Mouse (Mus musculus): ENCODE results near the gene Fgfr1op2. TPM values are rescaled to one million over a fixed set of nuclear protein-coding genes. Genes with fewer than 3 reads are reported as not detected.

Gene Fgfr1op2
- polyA plus RNA-seq, 1 experiment from 2014 or later = 48.2 TPM

DNA sequence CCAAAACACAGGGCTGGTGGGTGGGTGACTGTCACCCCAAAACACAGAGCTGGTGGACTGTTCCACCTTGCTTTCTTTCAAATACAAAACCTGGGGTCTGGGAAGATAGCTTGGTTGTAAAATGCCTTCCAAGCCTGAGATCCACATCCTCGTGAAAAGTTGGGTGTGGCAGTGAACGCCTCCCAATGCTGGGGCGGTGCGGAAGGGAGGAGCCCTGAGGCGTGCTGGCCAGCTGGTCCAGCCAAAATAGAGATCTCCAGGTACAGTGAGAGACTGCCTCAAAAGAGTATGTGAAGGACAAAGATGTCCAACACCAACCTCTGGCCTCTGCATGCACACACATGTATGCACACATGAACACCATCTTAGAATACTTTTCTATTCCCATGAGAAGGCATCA, 37.5 kb downstream of the Fgfr1op2 start:
- WGBS = 95% methylated on average over 5 of the region's 5 CpGs
- peaks cover 20% of the 10 kb centered on the region for H3K36me3 ChIP-seq (ENCODE audit: control insufficient read depth, insufficient read depth)
- no peak overlapping the region for H3K9ac ChIP-seq (replicated peaks; ENCODE audit: low read depth, low read length)

DNA sequence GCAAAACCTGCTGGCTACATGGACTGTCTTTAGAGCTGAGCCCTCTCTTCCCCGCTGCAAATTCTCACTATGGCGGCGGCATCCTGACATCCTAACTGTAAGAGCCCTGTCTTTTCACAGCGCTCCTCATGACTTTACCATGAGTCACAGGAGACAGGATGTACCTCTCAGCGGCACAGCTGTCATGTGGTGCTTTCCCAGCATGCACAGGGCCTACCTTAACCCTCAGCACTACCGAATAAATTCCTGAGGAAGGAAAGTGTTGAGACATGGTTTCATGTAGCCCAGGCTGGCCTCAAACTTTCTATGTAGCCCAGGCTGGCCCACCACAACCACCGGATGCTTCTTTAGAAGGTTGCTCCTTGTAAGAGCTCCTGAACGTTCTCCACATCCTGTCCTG, 38.9 kb downstream of the Fgfr1op2 start:
- Histone ChIP-seq H3K36me3 (ENCODE audit: control insufficient read depth, insufficient read depth) (peaks cover 14% of the 10 kb centered on the region), H3K27ac (ENCODE audit: low read length) (no peak overlapping the region), H3K4me1 (replicated peaks; ENCODE audit: control insufficient read depth, insufficient read depth, low read length) (no peaks in the 10 kb centered on the region), H3K27me3 (replicated peaks; ENCODE audit: control insufficient read depth, insufficient read depth, low read length) (no peaks in the 10 kb centered on the region), H3K9me3 (ENCODE audit: control insufficient read depth, low read length) (no peaks in the 10 kb centered on the region), H3K4me3 (replicated peaks; ENCODE audit: low read length) (no peak overlapping the region), H3K4me2 (ENCODE audit: low read length) (no peak overlapping the region), H3K9ac (replicated peaks; ENCODE audit: low read depth, low read length) (no peak overlapping the region)
- ATAC-seq = no peak
- WGBS = 94% methylated on average over 8 of the region's 8 CpGs

More for the DNA sequence above, 37.5 kb downstream of the Fgfr1op2 start:
- Histone ChIP-seq H3K27ac (ENCODE audit: low read length) (no peak overlapping the region), H3K4me3 (replicated peaks; ENCODE audit: low read length) (no peak overlapping the region), H3K27me3 (replicated peaks; ENCODE audit: control insufficient read depth, insufficient read depth, low read length) (no peaks in the 10 kb centered on the region), H3K9me3 (ENCODE audit: control insufficient read depth, low read length) (no peaks in the 10 kb centered on the region), H3K4me2 (ENCODE audit: low read length) (no peak overlapping the region), H3K4me1 (replicated peaks; ENCODE audit: control insufficient read depth, insufficient read depth, low read length) (no peaks in the 10 kb centered on the region)
- no peak for ATAC-seq

- H3K36me3 ChIP-seq (ENCODE audit: control insufficient read depth, insufficient read depth) = peaks cover 14% of the 10 kb centered on the region
- no peak overlapping the region for H3K4me2 ChIP-seq (ENCODE audit: low read length)
- WGBS = 89% methylated on average over 2 of the region's 2 CpGs
- H3K27ac ChIP-seq (ENCODE audit: low read length) = no peak overlapping the region
- H3K4me1 ChIP-seq (replicated peaks; ENCODE audit: control insufficient read depth, insufficient read depth, low read length) = no peaks in the 10 kb centered on the region
- no peak overlapping the region for H3K4me3 ChIP-seq (replicated peaks; ENCODE audit: low read length)
- no peaks in the 10 kb centered on the region for H3K9me3 ChIP-seq (ENCODE audit: control insufficient read depth, low read length)
- ATAC-seq = no peak
- no peak overlapping the region for H3K9ac ChIP-seq (replicated peaks; ENCODE audit: low read depth, low read length)
- H3K27me3 ChIP-seq (replicated peaks; ENCODE audit: control insufficient read depth, insufficient read depth, low read length) = no peaks in the 10 kb centered on the region
Measured at GRCm38 (mm10) chr6:146616670-146617069, 39.7 kb downstream of the Fgfr1op2 start.

DNA sequence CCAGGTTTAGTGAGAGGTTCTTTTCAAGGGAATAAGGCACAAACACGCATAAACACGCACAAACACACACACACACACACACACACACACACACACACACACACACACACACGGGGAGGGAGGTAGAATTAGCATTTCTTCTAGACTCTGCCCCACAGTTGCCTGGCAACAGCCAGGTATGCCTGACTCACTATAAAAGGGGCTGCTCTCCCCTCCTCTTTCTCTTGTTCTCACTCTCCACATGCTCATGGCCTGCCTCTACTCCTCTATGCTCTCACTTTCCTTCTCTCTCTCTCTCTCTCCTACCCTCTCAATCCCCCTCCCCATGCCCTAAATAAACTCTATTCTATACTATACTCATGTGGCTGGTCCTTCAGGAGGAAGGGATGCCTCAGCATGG, 51.1 kb downstream of the Fgfr1op2 start:
- no peak overlapping the region for H3K9ac ChIP-seq (replicated peaks; ENCODE audit: low read depth, low read length)
- no peaks in the 10 kb centered on the region for H3K9me3 ChIP-seq (ENCODE audit: control insufficient read depth, low read length)
- no peaks in the 10 kb centered on the region for H3K27me3 ChIP-seq (replicated peaks; ENCODE audit: control insufficient read depth, insufficient read depth, low read length)
- ATAC-seq = peak; percentile 69
- no peak overlapping the region for H3K27ac ChIP-seq (ENCODE audit: low read length)
- no peaks in the 10 kb centered on the region for H3K36me3 ChIP-seq (ENCODE audit: control insufficient read depth, insufficient read depth)
- WGBS = 53% methylated on average over 3 of the region's 3 CpGs
- H3K4me2 ChIP-seq (ENCODE audit: low read length) = no peak overlapping the region
- H3K4me1 ChIP-seq (replicated peaks; ENCODE audit: control insufficient read depth, insufficient read depth, low read length) = peaks cover 2% of the 10 kb centered on the region
- H3K4me3 ChIP-seq (replicated peaks; ENCODE audit: low read length) = no peak overlapping the region

- no peak overlapping the region for H3K4me3 ChIP-seq (replicated peaks; ENCODE audit: low read length)
- no peak overlapping the region for H3K4me2 ChIP-seq (ENCODE audit: low read length)
- whole genome bisulfite sequencing = 87% methylated on average over 9 of the region's 9 CpGs
- peaks cover 10% of the 10 kb centered on the region for H3K4me1 ChIP-seq (replicated peaks; ENCODE audit: control insufficient read depth, insufficient read depth, low read length)
- H3K27ac ChIP-seq (ENCODE audit: low read length) = no peak overlapping the region
- H3K36me3 ChIP-seq (ENCODE audit: control insufficient read depth, insufficient read depth) = no peaks in the 10 kb centered on the region
- H3K9ac ChIP-seq (replicated peaks; ENCODE audit: low read depth, low read length) = no peak overlapping the region
- no peaks in the 10 kb centered on the region for H3K9me3 ChIP-seq (ENCODE audit: control insufficient read depth, low read length)
- H3K27me3 ChIP-seq (replicated peaks; ENCODE audit: control insufficient read depth, insufficient read depth, low read length) = no peaks in the 10 kb centered on the region
- ATAC-seq = no peak
Measured at GRCm38 (mm10) chr6:146629781-146630756, 53.1 kb downstream of the Fgfr1op2 start.

- no peak overlapping the region for H3K4me3 ChIP-seq (replicated peaks; ENCODE audit: low read length)
- H3K4me1 ChIP-seq (replicated peaks; ENCODE audit: control insufficient read depth, insufficient read depth, low read length) = peaks cover 10% of the 10 kb centered on the region
- no peaks in the 10 kb centered on the region for H3K27me3 ChIP-seq (replicated peaks; ENCODE audit: control insufficient read depth, insufficient read depth, low read length)
- no peaks in the 10 kb centered on the region for H3K9me3 ChIP-seq (ENCODE audit: control insufficient read depth, low read length)
- H3K9ac ChIP-seq (replicated peaks; ENCODE audit: low read depth, low read length) = no peak overlapping the region
- H3K4me2 ChIP-seq (ENCODE audit: low read length) = no peak overlapping the region
- no peak overlapping the region for H3K27ac ChIP-seq (ENCODE audit: low read length)
- 85% methylated on average over 4 of the region's 4 CpGs for whole genome bisulfite sequencing
- ATAC-seq = no peak
- H3K36me3 ChIP-seq (ENCODE audit: control insufficient read depth, insufficient read depth) = no peaks in the 10 kb centered on the region
Measured at GRCm38 (mm10) chr6:146630961-146631360, 54.0 kb downstream of the Fgfr1op2 start.

- H3K4me3 ChIP-seq (replicated peaks; ENCODE audit: low read length) = no peak overlapping the region
- no peaks in the 10 kb centered on the region for H3K9me3 ChIP-seq (ENCODE audit: control insufficient read depth, low read length)
- peaks cover 10% of the 10 kb centered on the region for H3K4me1 ChIP-seq (replicated peaks; ENCODE audit: control insufficient read depth, insufficient read depth, low read length)
- H3K27me3 ChIP-seq (replicated peaks; ENCODE audit: control insufficient read depth, insufficient read depth, low read length) = no peaks in the 10 kb centered on the region
- no peaks in the 10 kb centered on the region for H3K36me3 ChIP-seq (ENCODE audit: control insufficient read depth, insufficient read depth)
- no peak overlapping the region for H3K27ac ChIP-seq (ENCODE audit: low read length)
- ATAC-seq = no peak
- H3K4me2 ChIP-seq (ENCODE audit: low read length) = no peak overlapping the region
- H3K9ac ChIP-seq (replicated peaks; ENCODE audit: low read depth, low read length) = no peak overlapping the region
- 81% methylated on average over 8 of the region's 8 CpGs for WGBS
Measured at GRCm38 (mm10) chr6:146631847-146632246, 54.8 kb downstream of the Fgfr1op2 start.

DNA sequence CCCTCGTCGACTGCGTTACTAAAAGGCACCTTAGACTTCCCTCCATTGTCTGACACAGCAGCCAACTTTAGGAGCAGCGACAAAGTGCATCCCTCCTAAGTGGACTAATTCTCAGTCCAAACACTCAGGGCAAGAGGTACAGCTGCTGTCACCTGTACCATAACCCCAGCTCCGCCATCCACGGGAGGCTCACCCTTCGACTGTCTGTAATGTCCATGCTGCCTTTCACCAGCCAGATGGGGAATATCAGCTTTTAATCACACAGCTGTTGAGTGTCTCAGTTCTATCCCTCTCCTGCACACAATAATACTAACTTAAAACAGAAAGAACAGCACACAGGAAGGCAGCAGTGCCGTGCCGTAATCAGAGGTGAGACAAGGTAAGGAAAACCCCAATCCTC, 55.4 kb downstream of the Fgfr1op2 start:
- no peak for ATAC-seq
- H3K4me3 ChIP-seq (replicated peaks; ENCODE audit: low read length) = no peak overlapping the region
- H3K9ac ChIP-seq (replicated peaks; ENCODE audit: low read depth, low read length) = no peak overlapping the region
- no peaks in the 10 kb centered on the region for H3K9me3 ChIP-seq (ENCODE audit: control insufficient read depth, low read length)
- no peak overlapping the region for H3K4me2 ChIP-seq (ENCODE audit: low read length)
- no peaks in the 10 kb centered on the region for H3K36me3 ChIP-seq (ENCODE audit: control insufficient read depth, insufficient read depth)
- WGBS = 80% methylated on average over 9 of the region's 9 CpGs
- H3K27ac ChIP-seq (ENCODE audit: low read length) = no peak overlapping the region
- H3K27me3 ChIP-seq (replicated peaks; ENCODE audit: control insufficient read depth, insufficient read depth, low read length) = no peaks in the 10 kb centered on the region
- H3K4me1 ChIP-seq (replicated peaks; ENCODE audit: control insufficient read depth, insufficient read depth, low read length) = peaks cover 10% of the 10 kb centered on the region

- Histone ChIP-seq H3K27me3 (replicated peaks; ENCODE audit: control insufficient read depth, insufficient read depth, low read length) (no peaks in the 10 kb centered on the region), H3K4me2 (ENCODE audit: low read length) (peak overlapping the region; percentile 60), H3K9me3 (ENCODE audit: control insufficient read depth, low read length) (no peaks in the 10 kb centered on the region), H3K36me3 (ENCODE audit: control insufficient read depth, insufficient read depth) (no peaks in the 10 kb centered on the region), H3K9ac (replicated peaks; ENCODE audit: low read depth, low read length) (no peak overlapping the region; the same call in 1 of the 2 replicates), H3K4me1 (replicated peaks; ENCODE audit: control insufficient read depth, insufficient read depth, low read length) (peaks cover 10% of the 10 kb centered on the region), H3K27ac (ENCODE audit: low read length) (no peak overlapping the region), H3K4me3 (replicated peaks; ENCODE audit: low read length) (no peak overlapping the region)
- 37% methylated on average over 8 of the region's 8 CpGs for WGBS
- ATAC-seq = no peak; the same call in 1 of the 2 replicates
Measured at GRCm38 (mm10) chr6:146633097-146633496, 56.1 kb downstream of the Fgfr1op2 start.
